Mouse (Mus musculus) heart, embryonic 11.5 days (tissue): ENCODE data around the gene Gphn. TPM values are rescaled to one million over a fixed set of nuclear protein-coding genes. Genes with fewer than 3 reads are reported as not detected.

Experiments used
- ATAC-seq: fragments of 200-750 bp; cut with Nextera tagmentation; replicated peaks from 2 replicates; pipeline ENCODE4 v1.8.0; 2017; ENCODE audit warnings: moderate library complexity; ENCODE audit not compliant: insufficient number of reproducible peaks, low FRiP score, low TSS enrichment
- H3K27ac ChIP-seq: fragments of 300-500 bp; sonication (generic); 2 replicates; pipeline ENCODE4 v1.5.1; 2014; ENCODE audit warnings: mild to moderate bottlenecking, low read depth, low read length
- H3K27me3 ChIP-seq: fragments of 300-500 bp; sonication (generic); 2 replicates; pipeline ENCODE4 v1.6.1; 2014; ENCODE audit warnings: mild to moderate bottlenecking, low read length, mixed read lengths; ENCODE audit not compliant: control insufficient read depth, insufficient read depth
- H3K36me3 ChIP-seq: fragments of 300-500 bp; sonication (generic); 2 replicates; pipeline ENCODE4 v1.6.1; 2014; ENCODE audit warnings: mild to moderate bottlenecking, low read length, moderate library complexity, mixed read lengths; ENCODE audit not compliant: control insufficient read depth, insufficient read depth
- H3K4me1 ChIP-seq: fragments of 300-500 bp; sonication (generic); 2 replicates; pipeline ENCODE4 v1.6.1; 2014; ENCODE audit warnings: low read length; ENCODE audit not compliant: control insufficient read depth, insufficient read depth
- H3K4me2 ChIP-seq: fragments of 300-500 bp; sonication (generic); 2 replicates; pipeline ENCODE4 v1.6.1; 2014; ENCODE audit warnings: mild to moderate bottlenecking, moderate library complexity
- H3K4me3 ChIP-seq: fragments of 300-500 bp; sonication (generic); 2 replicates; pipeline ENCODE4 v1.5.1; 2014; ENCODE audit warnings: low read depth, low read length
- H3K9ac ChIP-seq: fragments of 300-500 bp; sonication (generic); 2 replicates; pipeline ENCODE4 v1.6.1; 2014; ENCODE audit warnings: mild to moderate bottlenecking, low read depth, low read length, moderate library complexity
- H3K9me3 ChIP-seq: fragments of 300-500 bp; sonication (generic); replicated peaks from 2 replicates; pipeline ENCODE4 v1.6.1; 2016; ENCODE audit warnings: low read length; ENCODE audit not compliant: control insufficient read depth
- WGBS: fragments of 180-500 bp; shearing (Covaris S2); extraction: QIAGEN DNeasy Blood & Tissue Kit; methylation state at CpG from one replicate; pipeline ENCODE4 v1.1.7; 2014; ENCODE audit not compliant: insufficient replicate concordance; 5-methylcytosine and 5-hydroxymethylcytosine counted together
- polyA plus RNA-seq: library from polyadenylated mRNA; unstranded; fragments of >200 nt; fragmentation: Nextera tagmentation; extraction: Ambion mirVana; gene quantifications from 2 replicates; pipeline ENCODE4 v1.2.1, GENCODE M21; 2014

The Gphn gene
- polyA plus RNA-seq, 1 experiment from 2014 or later: 12.3 TPM

- H3K27me3 ChIP-seq: no peaks in the 10 kb centered on the region
- H3K36me3 ChIP-seq: no peaks in the 10 kb centered on the region
- no peak overlapping the region for H3K4me3 ChIP-seq
- WGBS: 65% methylated on average over 6 of the region's 6 CpGs
- no peak overlapping the region for H3K4me2 ChIP-seq
- ATAC-seq: no peak
- H3K9me3 ChIP-seq: no peaks in the 10 kb centered on the region
- H3K9ac ChIP-seq: no peak overlapping the region
- no peak overlapping the region for H3K27ac ChIP-seq
- no peaks in the 10 kb centered on the region for H3K4me1 ChIP-seq
Observed at GRCm38 (mm10) chr12:78215490-78215889, 10.7 kb upstream of the Gphn start.

GRCm38 (mm10) chr12:78219191-78219825 is 6.9 kb upstream of the Gphn start:
- 77% methylated on average over 4 of the region's 4 CpGs for WGBS
- Histone ChIP-seq H3K4me1 (no peaks in the 10 kb centered on the region), H3K36me3 (no peaks in the 10 kb centered on the region), H3K4me2 (no peak overlapping the region), H3K9ac (no peak overlapping the region), H3K4me3 (no peak overlapping the region), H3K9me3 (no peaks in the 10 kb centered on the region), H3K27me3 (no peaks in the 10 kb centered on the region), H3K27ac (no peak overlapping the region)
- no peak for ATAC-seq

GRCm38 (mm10) chr12:78226519-78226875 is 318 bp downstream of the Gphn start:
- Histone ChIP-seq H3K9me3 (no peaks in the 10 kb centered on the region), H3K4me2 (peak overlapping the region; percentile 88), H3K4me3 (peak overlapping the region; percentile 78), H3K27ac (peak overlapping the region; percentile 99), H3K36me3 (no peaks in the 10 kb centered on the region), H3K9ac (peak overlapping the region; percentile 94), H3K4me1 (peaks cover 2% of the 10 kb centered on the region; the same call in 1 of the 2 replicates), H3K27me3 (no peaks in the 10 kb centered on the region)
- under 1% methylated on average over 38 of the region's 48 CpGs for WGBS
- peak; percentile 87 for ATAC-seq

GRCm38 (mm10) chr12:78227021-78227932 is 1.1 kb downstream of the Gphn start:
- peak overlapping the region; percentile 94 for H3K9ac ChIP-seq
- no peaks in the 10 kb centered on the region for H3K36me3 ChIP-seq
- under 1% methylated on average over 43 of the region's 57 CpGs for WGBS
- peak overlapping the region; percentile 88 for H3K4me2 ChIP-seq
- ATAC-seq: peak; percentile 16
- H3K4me1 ChIP-seq: peaks cover 2% of the 10 kb centered on the region; the same call in 1 of the 2 replicates
- H3K9me3 ChIP-seq: no peaks in the 10 kb centered on the region
- peak overlapping the region; percentile 78 for H3K4me3 ChIP-seq
- peak overlapping the region; percentile 99 for H3K27ac ChIP-seq
- no peaks in the 10 kb centered on the region for H3K27me3 ChIP-seq

- H3K4me2 ChIP-seq: peak overlapping the region; percentile 88
- 43% methylated on average over 4 of the region's 4 CpGs for WGBS
- H3K4me3 ChIP-seq: peak overlapping the region; percentile 78; the same call in 1 of the 2 replicates
- H3K27ac ChIP-seq: no peak overlapping the region
- H3K9me3 ChIP-seq: no peaks in the 10 kb centered on the region
- ATAC-seq: no peak
- H3K36me3 ChIP-seq: no peaks in the 10 kb centered on the region
- no peaks in the 10 kb centered on the region for H3K27me3 ChIP-seq
- no peak overlapping the region for H3K9ac ChIP-seq
- peaks cover 2% of the 10 kb centered on the region; the same call in 1 of the 2 replicates for H3K4me1 ChIP-seq
Observed at GRCm38 (mm10) chr12:78228139-78228538, 2.0 kb downstream of the Gphn start.

- no peak for ATAC-seq
- Histone ChIP-seq H3K9me3 (no peaks in the 10 kb centered on the region), H3K27me3 (no peaks in the 10 kb centered on the region), H3K4me2 (no peak overlapping the region), H3K4me1 (peaks cover 2% of the 10 kb centered on the region; the same call in 1 of the 2 replicates), H3K27ac (no peak overlapping the region), H3K9ac (no peak overlapping the region), H3K4me3 (no peak overlapping the region), H3K36me3 (no peaks in the 10 kb centered on the region)
Observed at GRCm38 (mm10) chr12:78232560-78232959, 6.4 kb downstream of the Gphn start.

GRCm38 (mm10) chr12:78248366-78248765 is 22.2 kb downstream of the Gphn start:
- no peak overlapping the region for H3K9ac ChIP-seq
- H3K27ac ChIP-seq: no peak overlapping the region
- H3K27me3 ChIP-seq: no peaks in the 10 kb centered on the region
- H3K9me3 ChIP-seq: no peaks in the 10 kb centered on the region
- ATAC-seq: no peak
- no peak overlapping the region for H3K4me2 ChIP-seq
- H3K36me3 ChIP-seq: no peaks in the 10 kb centered on the region
- H3K4me1 ChIP-seq: no peaks in the 10 kb centered on the region
- WGBS: 57% methylated on average over 1 of the region's 1 CpGs
- H3K4me3 ChIP-seq: no peak overlapping the region

- no peaks in the 10 kb centered on the region for H3K36me3 ChIP-seq
- no peak overlapping the region for H3K27ac ChIP-seq
- no peaks in the 10 kb centered on the region for H3K9me3 ChIP-seq
- ATAC-seq: no peak
- H3K27me3 ChIP-seq: no peaks in the 10 kb centered on the region
- H3K4me1 ChIP-seq: no peaks in the 10 kb centered on the region
- H3K9ac ChIP-seq: no peak overlapping the region
- H3K4me2 ChIP-seq: no peak overlapping the region
- no peak overlapping the region for H3K4me3 ChIP-seq
Observed at GRCm38 (mm10) chr12:78249151-78249550, 23.0 kb downstream of the Gphn start.
